22 mouse cellular contexts compared by ENCODE assay signal in the genomic region with DNA sequence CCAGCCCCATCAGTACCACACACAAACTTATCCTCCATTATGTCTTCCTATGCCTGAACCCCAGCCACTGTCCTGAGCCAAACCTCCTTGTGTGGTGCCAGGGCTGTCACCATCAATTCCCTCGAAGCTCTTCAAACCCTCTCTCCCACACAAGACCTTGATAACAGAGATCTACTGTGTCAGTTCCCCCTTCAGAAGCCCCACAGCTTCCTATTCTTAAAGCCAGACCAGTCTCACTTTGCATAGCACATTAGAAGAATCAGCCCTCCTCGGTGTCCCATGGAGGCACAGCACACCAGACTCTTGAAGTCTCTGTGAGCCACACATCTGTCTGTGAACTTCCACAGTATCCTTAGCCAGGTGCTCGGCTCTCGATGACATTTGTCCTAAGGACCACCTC. TPM values are rescaled to one million over a fixed set of nuclear protein-coding genes. Genes with fewer than 3 reads are reported as not detected.
DNase-seq lines count a peak whose midpoint lies in the region; ATAC-seq lines count a peak whose summit lies in the region.
"Had no signal": no experiment of that assay in that cellular context is flagged by ENCODE, and none has a peak within 500 bp of the region (broad histone marks: within the 10 kb centered on the region; RNA-seq: fewer than 3 reads in every experiment).

No protein-coding gene starts in this region.

- peaks cover 4% of the 10 kb centered on the region for H3K4me1 ChIP-seq in hindbrain, embryonic 16.5 days (ENCODE audit: control insufficient read depth, insufficient read depth, low read depth, low read length)
- H3K4me1 ChIP-seq in hindbrain, embryonic 10.5 days (replicated peaks): peaks cover 14% of the 10 kb centered on the region
- H3K4me1 ChIP-seq in forebrain, embryonic 13.5 days: peaks cover 16% of the 10 kb centered on the region
- H3K4me1 ChIP-seq: limb, embryonic 15.5 days; liver, embryonic 15.5 days had no signal

- H3K4me2 ChIP-seq in hindbrain, embryonic 16.5 days (ENCODE audit: low read length): no peak overlapping the region
- H3K4me2 ChIP-seq in forebrain, embryonic 13.5 days: 0 out of 2 replicates have a peak overlapping the region, but pooled peaks have one; percentile 10
- H3K4me2 ChIP-seq: embryonic facial prominence, embryonic 15.5 days; heart, embryonic 15.5 days; limb, embryonic 15.5 days; liver, embryonic 15.5 days; midbrain, embryonic 13.5 days had no signal

- no peaks in the 10 kb centered on the region for H3K9me3 ChIP-seq in hindbrain, embryonic 16.5 days (ENCODE audit: control insufficient read depth, low read length)
- H3K9me3 ChIP-seq in hindbrain, embryonic 10.5 days: no peaks in the 10 kb centered on the region
- H3K9me3 ChIP-seq in forebrain, embryonic 13.5 days (replicated peaks): no peaks in the 10 kb centered on the region
- H3K9me3 ChIP-seq: embryonic facial prominence, embryonic 15.5 days; heart, embryonic 15.5 days; limb, embryonic 15.5 days; liver, embryonic 15.5 days; midbrain, embryonic 13.5 days had no signal

- DNase-seq in hindbrain, embryonic 10.5 days (ENCODE audit: low spot score): no peak
- DNase-seq in retina, postnatal 1 day: peak; percentile 37
- DNase-seq in retina, embryonic 14.5 days (ENCODE audit: low spot score): no peak
- DNase-seq in kidney, adult 9 months: no peak
- DNase-seq: adrenal gland, postnatal 14 days; cerebellum, adult 8-10 months; gastrocnemius, postnatal 14 days; heart, postnatal 36 days; kidney, adult 11 months; left cerebral cortex, postnatal 4 days; right cerebral cortex, postnatal 25 days had no signal

- H3K27ac ChIP-seq in hindbrain, embryonic 16.5 days (ENCODE audit: low read depth, low read length): no peak overlapping the region
- H3K27ac ChIP-seq in hindbrain, embryonic 10.5 days: no peak overlapping the region
- H3K27ac ChIP-seq in forebrain, embryonic 13.5 days: peak overlapping the region; percentile 51
- H3K27ac ChIP-seq: embryonic facial prominence, embryonic 15.5 days; heart, embryonic 15.5 days; kidney, postnatal 0 days; limb, embryonic 15.5 days; liver, embryonic 15.5 days had no signal

- no peaks in the 10 kb centered on the region for H3K36me3 ChIP-seq in hindbrain, embryonic 16.5 days (ENCODE audit: control insufficient read depth, insufficient read depth, low read length)
- no peaks in the 10 kb centered on the region for H3K36me3 ChIP-seq in hindbrain, embryonic 10.5 days
- H3K36me3 ChIP-seq in forebrain, embryonic 13.5 days (ENCODE audit: poor library complexity, severe bottlenecking): no peaks in the 10 kb centered on the region
- H3K36me3 ChIP-seq: embryonic facial prominence, embryonic 15.5 days; heart, embryonic 15.5 days; limb, embryonic 15.5 days; liver, embryonic 15.5 days; midbrain, embryonic 13.5 days had no signal

- 81% methylated on average over 4 of the region's 4 CpGs for WGBS in hindbrain, embryonic 16.5 days
- 86% methylated on average over 4 of the region's 4 CpGs for WGBS in hindbrain, embryonic 10.5 days
- 76% methylated on average over 4 of the region's 4 CpGs for WGBS in forebrain, embryonic 13.5 days

- no peak overlapping the region for H3K9ac ChIP-seq in hindbrain, embryonic 16.5 days (ENCODE audit: low read depth, low read length)
- no peak overlapping the region for H3K9ac ChIP-seq in forebrain, embryonic 13.5 days
- H3K9ac ChIP-seq: embryonic facial prominence, embryonic 15.5 days; heart, embryonic 15.5 days; limb, embryonic 15.5 days; liver, embryonic 15.5 days; midbrain, embryonic 13.5 days had no signal

- 0 out of 2 replicates have a peak, but pooled peaks have one; percentile 20 for ATAC-seq in hindbrain, embryonic 16.5 days
- peak; percentile 45; the same call in 1 of the 2 replicates for ATAC-seq in forebrain, embryonic 13.5 days
- 0 out of 2 replicates have a peak, but pooled peaks have one; percentile 30 for ATAC-seq in neutrophil, adult 5-6 weeks (ENCODE audit: extremely low read depth, insufficient number of reproducible peaks, low FRiP score, poor library complexity, severe bottlenecking)
- ATAC-seq: lung, postnatal 0 days; midbrain, embryonic 13.5 days had no signal

- H3K4me3 ChIP-seq in hindbrain, embryonic 16.5 days (ENCODE audit: low read length): no peak overlapping the region
- no peak overlapping the region for H3K4me3 ChIP-seq in hindbrain, embryonic 10.5 days
- H3K4me3 ChIP-seq in forebrain, embryonic 13.5 days: no peak overlapping the region
- H3K4me3 ChIP-seq: embryonic facial prominence, embryonic 15.5 days; heart, embryonic 15.5 days; limb, embryonic 15.5 days; liver, embryonic 15.5 days; midbrain, embryonic 13.5 days had no signal

- H3K27me3 ChIP-seq in hindbrain, embryonic 16.5 days (replicated peaks; ENCODE audit: control insufficient read depth, insufficient read depth, low read length): no peaks in the 10 kb centered on the region
- 0 out of 2 replicates have a peak, but pooled peaks cover 4% of the 10 kb centered on the region for H3K27me3 ChIP-seq in hindbrain, embryonic 10.5 days (ENCODE audit: insufficient read depth, poor library complexity, severe bottlenecking)
- no peaks in the 10 kb centered on the region for H3K27me3 ChIP-seq in forebrain, embryonic 13.5 days
- H3K27me3 ChIP-seq: embryonic facial prominence, embryonic 15.5 days; heart, embryonic 15.5 days; limb, embryonic 15.5 days; liver, embryonic 15.5 days; midbrain, embryonic 13.5 days had no signal

RNA-seq across cellular contexts. Expression of a gene that starts 41.6 kb away (rescaled TPM):
- polyA plus RNA-seq in hindbrain, embryonic 16.5 days (2015; fragmentation: Nextera tagmentation; extraction: Ambion mirVana): 36.6 and 41.9 TPM in 2 replicates
- 6.7 and 10.2 TPM in 2 replicates for polyA plus RNA-seq in hindbrain, embryonic 10.5 days (2016; fragmentation: Nextera tagmentation; extraction: Ambion mirVana)
- 20.0 and 22.8 TPM in 2 replicates for polyA plus RNA-seq in forebrain, embryonic 13.5 days (2015; fragmentation: Nextera tagmentation; extraction: Ambion mirVana)
- 2.7 and 2.9 TPM in 2 replicates for total RNA-seq in neutrophil, adult 5-6 weeks (2017)
- total RNA-seq: monocyte, adult 5-6 weeks had no signal

RNA-seq across cellular contexts. Expression of a gene that starts 55.9 kb away (rescaled TPM):
- 93.8 and 94.8 TPM in 2 replicates for polyA plus RNA-seq in hindbrain, embryonic 16.5 days (2015; fragmentation: Nextera tagmentation; extraction: Ambion mirVana)
- 165 and 185 TPM in 2 replicates for polyA plus RNA-seq in hindbrain, embryonic 10.5 days (2016; fragmentation: Nextera tagmentation; extraction: Ambion mirVana)
- 108 and 113 TPM in 2 replicates for polyA plus RNA-seq in forebrain, embryonic 13.5 days (2015; fragmentation: Nextera tagmentation; extraction: Ambion mirVana)
- total RNA-seq in neutrophil, adult 5-6 weeks (2017): 13.4 and 16.1 TPM in 2 replicates
